Mouse (Mus musculus) cortical plate, adult 2 months (tissue): ENCODE data around the gene Rere.

ENCODE experiments used
- CTCF ChIP-seq: fragments of 200-500 bp; IDR thresholded peaks from 2 replicates; pipeline ENCODE4 v1.5.1; 2011; ENCODE audit warnings: mild to moderate bottlenecking, control low read depth, low read length; ENCODE audit not compliant: insufficient read depth; ENCODE audit errors: extremely low read depth
- POLR2A ChIP-seq: fragments of 200-500 bp; IDR thresholded peaks from 2 replicates; pipeline ENCODE4 v1.6.1; 2011; ENCODE audit warnings: mild to moderate bottlenecking, low read length, control low read depth; ENCODE audit not compliant: insufficient read depth; ENCODE audit errors: extremely low read depth

- TF ChIP-seq POLR2A (no peak), CTCF (no peak)
Observed at GRCm38 (mm10) chr4:150518826-150519225, 237.4 kb downstream of the Rere start.
